Mouse (Mus musculus) gastrocnemius, adult 2 months (tissue): ENCODE measurements around the gene 9330182O14Rik. TPM values are rescaled to one million over a fixed set of nuclear protein-coding genes. Genes with fewer than 3 reads are reported as not detected.

Experiments
- DNase-seq: peaks from one replicate; pipeline ENCODE4 v3.0.0; 2022
- H3K27ac ChIP-seq: fragments of 200-600 bp; 2 replicates; pipeline ENCODE4 v1.8.1; 2022; ENCODE audit warnings: mild to moderate bottlenecking
- H3K4me3 ChIP-seq: fragments of 200-600 bp; 2 replicates; pipeline ENCODE4 v1.8.1; 2022; ENCODE audit warnings: mild to moderate bottlenecking, moderate library complexity
- CTCF ChIP-seq: fragments of 200-600 bp; IDR thresholded peaks from 2 replicates; pipeline ENCODE4 v1.8.1; 2022; ENCODE audit warnings: antibody characterized with exemption, mild to moderate bottlenecking, moderate library complexity
- intact Hi-C: fragments of 180-260 bp; cut with DNase I; formaldehyde crosslinking; loops from one replicate; pipeline ENCODE4 v1.15.1; 2025
- long read RNA-seq, 2 experiments: library from polyadenylated mRNA; stranded (forward); transcript quantifications; one replicate each; pipeline ENCODE4 v2.0.0; 2021
- total RNA-seq, 2 experiments: library from RNA; stranded (reverse); gene quantifications; 2 replicates each; pipeline ENCODE4 v1.2.3; 2021

9330182O14Rik gene
- not detected for total RNA-seq
- long read RNA-seq, experiment 1, result 0 reads
- long read RNA-seq, experiment 2, result 0 reads

DNA sequence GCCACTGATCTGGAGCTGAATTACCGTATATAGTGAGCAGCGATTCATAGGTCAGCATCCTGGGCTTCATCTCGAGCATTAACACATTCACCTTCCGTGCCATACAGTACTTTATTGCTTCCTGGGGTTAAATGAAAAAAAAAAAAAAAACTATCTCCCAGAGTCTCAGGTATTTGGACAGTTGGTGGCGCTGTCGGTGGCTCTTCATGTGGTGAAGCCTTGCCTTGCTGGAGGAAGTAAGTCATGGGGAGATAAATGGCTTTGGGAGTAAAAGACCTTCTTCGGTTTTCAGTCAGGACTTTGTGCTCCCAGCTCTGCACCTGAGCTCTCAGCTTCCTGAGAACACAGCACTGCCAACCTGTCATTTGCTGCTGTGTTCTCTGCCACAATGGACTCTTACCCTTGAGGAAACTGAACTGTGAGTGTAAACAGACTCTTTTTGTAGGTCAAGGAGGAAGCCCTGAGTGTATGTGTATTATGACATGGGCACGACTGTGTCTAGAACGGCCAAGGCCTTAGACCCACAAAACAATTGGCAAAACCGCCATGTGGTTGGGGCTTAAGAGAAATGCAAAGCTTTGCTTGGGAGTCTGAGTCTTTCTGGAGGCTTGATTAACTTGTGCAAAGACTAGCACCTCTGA, at the start of gene 9330182O14Rik:
9330182O14Rik (plus strand) TSS at position 214 of the 641 bp plus-strand sequence.
- intact Hi-C loops, result loop anchor here (5.0 kb wide), 1 partner anchor 772 kb away; no protein-coding TSS in a partner anchor
- Histone ChIP-seq H3K4me3 (no peak within 1 kb of the TSS), H3K27ac (no peak within 1 kb of the TSS)
- DNase-seq, result no peak
- peak; percentile 5; the same call in 1 of the 2 replicates for TF ChIP-seq CTCF

DNA sequence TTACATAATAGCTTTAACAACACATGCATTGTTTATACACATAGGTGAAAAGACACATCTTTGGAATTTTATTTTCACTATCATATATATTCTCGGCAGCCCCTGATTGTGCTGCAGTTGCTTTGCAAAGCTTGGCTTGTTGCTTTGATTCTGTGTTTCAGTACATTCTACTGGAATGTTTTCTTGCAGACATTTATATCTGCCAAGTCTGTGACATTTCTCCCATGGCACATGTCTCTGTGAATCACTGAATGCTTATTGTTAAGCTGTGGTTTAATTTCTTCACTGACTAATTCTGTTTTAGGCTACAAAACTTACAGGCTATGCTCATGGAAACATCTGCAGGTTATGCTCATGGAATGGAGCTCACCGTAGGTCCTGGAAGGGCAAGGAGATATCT, 30.9 kb upstream of the 9330182O14Rik start:
- DNase-seq, result no peak
- Histone ChIP-seq H3K27ac (no peak overlapping the region), H3K4me3 (no peak overlapping the region)
- intact Hi-C loops, result no loop called here
- TF ChIP-seq CTCF, result no peak

- Histone ChIP-seq H3K27ac (no peak overlapping the region), H3K4me3 (no peak overlapping the region)
- intact Hi-C loops, result no loop called here
- DNase-seq, result no peak
- TF ChIP-seq CTCF, result no peak
Measured at GRCm38 (mm10) chr15:40105712-40106111, 28.5 kb upstream of the 9330182O14Rik start.

- intact Hi-C loops, result no loop called here
- Histone ChIP-seq H3K4me3 (no peak overlapping the region), H3K27ac (no peak overlapping the region)
- no peak for DNase-seq
- no peak for TF ChIP-seq CTCF
Measured at GRCm38 (mm10) chr15:40113888-40114576, 20.1 kb upstream of the 9330182O14Rik start.

- Histone ChIP-seq H3K27ac (no peak overlapping the region), H3K4me3 (peak overlapping the region; percentile 15; the same call in 1 of the 2 replicates)
- DNase-seq, result no peak
- intact Hi-C loops, result no loop called here
- no peak for TF ChIP-seq CTCF
Measured at GRCm38 (mm10) chr15:40114600-40115271, 19.4 kb upstream of the 9330182O14Rik start.

- intact Hi-C loops, result no loop called here
- no peak overlapping the region for H3K27ac ChIP-seq
- no peak for DNase-seq
- no peak for TF ChIP-seq CTCF
- no peak overlapping the region for H3K4me3 ChIP-seq
Measured at GRCm38 (mm10) chr15:40116396-40116795, 17.8 kb upstream of the 9330182O14Rik start.

DNA sequence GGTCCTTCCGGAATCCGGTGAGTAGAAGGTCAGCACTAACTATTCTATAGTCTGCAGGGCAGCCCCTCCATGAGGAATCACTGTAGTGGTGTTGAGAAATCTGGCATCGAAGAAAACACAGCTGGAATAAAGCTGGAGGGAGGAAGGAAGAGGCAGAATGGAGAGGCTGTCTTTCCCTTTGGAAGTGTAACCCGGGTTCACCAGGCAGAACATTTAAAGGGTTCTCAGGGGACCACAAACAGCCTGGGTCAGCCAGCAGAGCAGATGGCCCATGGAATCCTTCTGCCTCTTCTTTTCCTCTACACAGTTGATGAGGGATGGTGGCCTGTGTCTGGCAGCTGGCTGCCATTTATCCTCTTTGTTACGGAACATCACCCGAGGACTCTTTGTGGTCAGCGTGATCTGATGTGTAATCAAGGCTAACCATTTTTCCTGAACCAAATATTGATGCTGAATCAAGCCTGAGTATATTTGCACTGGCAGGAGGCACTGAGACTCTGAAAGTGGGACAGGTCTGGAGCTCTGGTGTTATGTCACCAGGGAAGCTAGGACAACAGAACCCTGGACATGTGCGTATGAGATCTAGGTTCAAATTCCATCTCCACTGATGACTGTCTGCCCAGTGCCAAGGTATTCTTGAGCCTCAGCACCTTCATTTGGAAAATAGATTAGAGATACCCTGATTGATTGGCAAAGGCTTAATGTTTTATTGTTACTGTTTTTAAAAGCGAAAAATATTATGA, 9.8 kb upstream of the 9330182O14Rik start:
- peak; percentile 49 for DNase-seq
- intact Hi-C loops, result no loop called here
- no peak for TF ChIP-seq CTCF

DNA sequence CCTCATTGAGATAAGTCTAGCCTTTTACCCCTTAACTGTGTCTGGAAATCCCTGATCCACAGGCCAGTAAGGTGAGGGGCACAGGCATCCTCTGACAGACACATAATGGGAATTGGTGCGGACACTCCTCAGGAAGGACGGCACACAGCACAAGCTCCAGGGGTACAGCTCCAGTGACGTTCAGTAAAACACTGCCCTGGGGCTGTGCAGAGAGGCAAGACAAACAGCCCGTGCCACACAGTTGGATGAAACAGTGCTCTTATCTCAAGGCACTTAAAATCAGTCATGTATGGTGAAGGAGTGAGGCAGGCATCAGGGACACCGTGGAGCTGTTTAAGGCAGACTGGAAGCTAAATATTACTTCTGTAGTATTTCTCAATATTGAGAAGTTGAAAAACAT, 4.7 kb upstream of the 9330182O14Rik start:
- H3K4me3 ChIP-seq, result no peak overlapping the region
- DNase-seq, result no peak
- H3K27ac ChIP-seq, result no peak overlapping the region
- TF ChIP-seq CTCF, result no peak
- intact Hi-C loops, result no loop called here

More for the DNA sequence above, 9.8 kb upstream of the 9330182O14Rik start:
- no peak overlapping the region for H3K4me3 ChIP-seq
- H3K27ac ChIP-seq, result no peak overlapping the region

GRCm38 (mm10) chr15:40130880-40131478, 3.2 kb upstream of the 9330182O14Rik start:
- peak; percentile 100; the same call in 1 of the 2 replicates for TF ChIP-seq CTCF
- intact Hi-C loops, result loop anchor here (1.0 to 5.0 kb wide), 2 partner anchors 270 to 769 kb away; no protein-coding TSS in a partner anchor
- H3K27ac ChIP-seq, result no peak overlapping the region
- DNase-seq, result peak; percentile 75
- no peak overlapping the region for H3K4me3 ChIP-seq

DNA sequence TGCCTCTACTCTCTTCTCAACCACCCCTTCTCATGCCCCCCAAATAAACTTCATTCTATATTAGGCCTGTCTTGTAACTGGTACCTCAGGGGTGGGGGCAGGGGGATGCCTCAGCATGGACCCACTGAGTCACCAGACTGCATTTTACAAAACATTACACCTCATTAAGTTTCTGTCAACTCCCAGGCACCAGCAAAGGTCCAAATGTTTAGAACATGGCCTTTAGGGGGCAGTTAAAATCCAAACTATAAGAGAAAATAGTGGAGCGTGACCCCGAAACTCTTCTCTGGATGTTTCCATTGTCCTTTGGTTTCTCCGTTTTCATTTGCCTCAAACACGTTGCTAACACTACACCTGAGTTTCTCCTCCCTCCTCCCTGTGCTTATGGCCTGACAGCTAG, 1.8 kb upstream of the 9330182O14Rik start:
- no peak overlapping the region for H3K4me3 ChIP-seq
- H3K27ac ChIP-seq, result no peak overlapping the region
- no peak for TF ChIP-seq CTCF
- no peak for DNase-seq
- intact Hi-C loops, result loop anchor here (5.0 kb wide), 1 partner anchor 770 kb away; no protein-coding TSS in a partner anchor

- no peak overlapping the region for H3K4me3 ChIP-seq
- H3K27ac ChIP-seq, result no peak overlapping the region
- no peak for DNase-seq
- peak; percentile 76 for TF ChIP-seq CTCF
- intact Hi-C loops, result no loop called here
Measured at GRCm38 (mm10) chr15:40144221-40144620, 10.1 kb downstream of the 9330182O14Rik start.

DNA sequence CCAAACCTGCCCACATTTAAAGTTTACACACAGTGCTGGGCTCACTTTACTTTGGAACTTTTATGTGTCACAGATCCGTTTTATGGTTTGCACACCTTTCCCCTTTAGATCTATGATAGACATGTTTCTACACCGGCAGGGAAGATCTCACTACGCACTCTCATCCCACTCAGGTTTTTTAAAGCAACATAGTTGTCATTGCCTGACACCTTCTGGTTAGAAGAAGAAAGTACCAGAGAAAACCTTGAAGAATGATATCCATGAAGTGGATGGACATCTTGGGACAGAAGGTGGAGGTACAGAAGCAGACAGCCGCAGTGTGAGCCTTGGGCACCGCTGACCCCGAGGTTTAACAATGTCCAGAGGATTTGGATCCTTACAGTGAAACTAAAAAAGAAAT, 23.5 kb downstream of the 9330182O14Rik start:
- no peak for TF ChIP-seq CTCF
- intact Hi-C loops, result no loop called here
- Histone ChIP-seq H3K4me3 (no peak overlapping the region), H3K27ac (no peak overlapping the region)
- no peak for DNase-seq
